Mouse (Mus musculus) myocyte (in vitro differentiated cells): ENCODE results near the gene Iffo2.

Source experiments
- CEBPB ChIP-seq: IDR thresholded peaks from 2 replicates; pipeline ENCODE4 v1.6.1; 2011; ENCODE audit warnings: mild to moderate bottlenecking, moderate library complexity; ENCODE audit not compliant: poor library complexity, insufficient read depth, severe bottlenecking
- E2F4 ChIP-seq: IDR thresholded peaks from one replicate; pipeline ENCODE4 v1.6.1; 2011; ENCODE audit warnings: mild to moderate bottlenecking, control low read depth, moderate library complexity; ENCODE audit not compliant: insufficient read depth
- MAX ChIP-seq: IDR thresholded peaks from one replicate; pipeline ENCODE4 v1.6.1; 2011; ENCODE audit warnings: low read depth, mild to moderate bottlenecking, control low read depth
- MYOD1 ChIP-seq, 3 experiments: IDR thresholded peaks; one replicate each; pipeline ENCODE4 v1.6.1; 2011; ENCODE audit warnings: control low read depth in 2 of 3, low read depth in 2 of 3, mild to moderate bottlenecking in 2 of 3, moderate library complexity in 1 of 3; ENCODE audit not compliant: insufficient read length in 2 of 3, control insufficient read depth in 1 of 3
- MYOG ChIP-seq, 3 experiments: IDR thresholded peaks; one replicate each; pipeline ENCODE4 v1.6.1; 2011; ENCODE audit warnings: control low read depth in 2 of 3, low read depth in 2 of 3, mild to moderate bottlenecking in 2 of 3; ENCODE audit not compliant: insufficient read length in 2 of 3, control insufficient read depth in 1 of 3, insufficient read depth in 1 of 3
- POLR2A ChIP-seq: IDR thresholded peaks from one replicate; pipeline ENCODE4 v1.6.1; 2011; ENCODE audit warnings: low read depth, mild to moderate bottlenecking, control low read depth, moderate library complexity; ENCODE audit not compliant: insufficient read length
- POLR2AphosphoS2 ChIP-seq: IDR thresholded peaks from one replicate; pipeline ENCODE4 v1.6.1; 2011; ENCODE audit warnings: low read depth, control low read depth; ENCODE audit not compliant: insufficient read length
- REST ChIP-seq: IDR thresholded peaks from one replicate; pipeline ENCODE4 v1.6.1; 2011; ENCODE audit warnings: mild to moderate bottlenecking, control low read depth, moderate library complexity; ENCODE audit not compliant: insufficient read depth, insufficient read length
- SRF ChIP-seq: IDR thresholded peaks from one replicate; pipeline ENCODE4 v1.6.1; 2011; ENCODE audit warnings: low read depth; ENCODE audit not compliant: control insufficient read depth, insufficient read length
- TCF12 ChIP-seq: IDR thresholded peaks from one replicate; pipeline ENCODE4 v1.6.1; 2011; ENCODE audit warnings: mild to moderate bottlenecking, control low read depth; ENCODE audit not compliant: poor library complexity, insufficient read depth, severe bottlenecking
- TCF3 ChIP-seq: IDR thresholded peaks from one replicate; pipeline ENCODE4 v1.6.1; 2011; ENCODE audit warnings: low read depth, control low read depth; ENCODE audit not compliant: insufficient read length
- USF1 ChIP-seq: IDR thresholded peaks from one replicate; pipeline ENCODE4 v1.6.1; 2011; ENCODE audit warnings: low read depth, mild to moderate bottlenecking, control low read depth, moderate library complexity

GRCm38 (mm10) chr4:139536706-139537105, 6.4 kb downstream of the Iffo2 start:
- no peak for TF ChIP-seq MYOD1 (IDR thresholded peaks at IDR 0.05; ENCODE audit: control insufficient read depth in 1 of 3, insufficient read length in 2 of 3, low read depth in 2 of 3)
- no peak for TF ChIP-seq CEBPB
- no peak for TF ChIP-seq POLR2A
- TF ChIP-seq USF1, result no peak
- no peak for TF ChIP-seq E2F4
- no peak for TF ChIP-seq REST
- no peak for TF ChIP-seq TCF12
- TF ChIP-seq TCF3, result no peak
- no peak for TF ChIP-seq POLR2AphosphoS2
- TF ChIP-seq MYOG (IDR thresholded peaks at IDR 0.05; ENCODE audit: control insufficient read depth in 1 of 3, insufficient read depth in 1 of 3, insufficient read length in 2 of 3, low read depth in 2 of 3), result no peak
- no peak for TF ChIP-seq MAX
- TF ChIP-seq SRF, result no peak
